Mouse (Mus musculus) thymus, adult 2 months (tissue): Measurements from ENCODE around the gene Atmin. TPM values are rescaled to one million over a fixed set of nuclear protein-coding genes. Genes with fewer than 3 reads are reported as not detected.

Source experiments
- DNase-seq: peaks from one replicate; pipeline ENCODE4 v3.0.0; 2021
- H3K27ac ChIP-seq: fragments of 200-500 bp; 2 replicates; pipeline ENCODE4 v1.5.1; 2012; ENCODE audit warnings: low read length, control low read depth; ENCODE audit not compliant: control insufficient read depth, insufficient read depth
- H3K27me3 ChIP-seq: fragments of 200-500 bp; 2 replicates; pipeline ENCODE4 v1.6.1; 2012; ENCODE audit warnings: mild to moderate bottlenecking, low read length, moderate library complexity, mixed read lengths; ENCODE audit not compliant: control insufficient read depth, insufficient read depth
- H3K36me3 ChIP-seq: fragments of 200-500 bp; 2 replicates; pipeline ENCODE4 v1.6.1; 2012; ENCODE audit warnings: mild to moderate bottlenecking, low read length, moderate library complexity; ENCODE audit not compliant: control insufficient read depth, insufficient read depth
- H3K4me1 ChIP-seq: fragments of 200-500 bp; replicated peaks from 2 replicates; pipeline ENCODE4 v1.6.1; 2012; ENCODE audit warnings: low read length; ENCODE audit not compliant: control insufficient read depth, insufficient read depth
- H3K4me3 ChIP-seq: fragments of 200-500 bp; 2 replicates; pipeline ENCODE4 v1.5.1; 2012; ENCODE audit warnings: mild to moderate bottlenecking, low read length, control low read depth, moderate library complexity; ENCODE audit not compliant: control insufficient read depth, insufficient read depth
- CTCF ChIP-seq: fragments of 200-500 bp; IDR thresholded peaks from 2 replicates; pipeline ENCODE4 v1.5.1; 2012; ENCODE audit warnings: mild to moderate bottlenecking, control low read depth, low read length, moderate library complexity, borderline replicate concordance; ENCODE audit not compliant: control insufficient read depth, poor library complexity, insufficient read depth; ENCODE audit errors: extremely low read depth
- POLR2A ChIP-seq: fragments of 200-500 bp; IDR thresholded peaks from 2 replicates; pipeline ENCODE4 v1.6.1; 2012; ENCODE audit warnings: mild to moderate bottlenecking, low read length, control low read depth, moderate library complexity; ENCODE audit not compliant: control insufficient read depth, poor library complexity, insufficient read depth; ENCODE audit errors: extremely low read depth
- WGBS: fragments of 180-500 bp; shearing (Covaris S2); methylation state at CpG from one replicate; pipeline ENCODE4 v1.1.7; 2018; 5-methylcytosine and 5-hydroxymethylcytosine counted together
- polyA plus RNA-seq: library from polyadenylated mRNA; depleted of rRNA; stranded (reverse); fragments of >200 nt; gene quantifications from 2 replicates; pipeline ENCODE4 v1.2.3, GENCODE M21; 2012; rRNA removed

The Atmin gene
- 20.8 and 28.0 TPM in 2 replicates for polyA plus RNA-seq

- Histone ChIP-seq H3K27ac (no peak within 1 kb of the TSS), H3K27me3 (no peaks in the 10 kb centered on the region), H3K4me3 (peak within 1 kb of the TSS; percentile 87), H3K36me3 (no peaks in the 10 kb centered on the region), H3K4me1 (peaks cover 31% of the 10 kb centered on the region)
- TF ChIP-seq CTCF (peak; percentile 81), POLR2A (peak; percentile 60; the same call in 1 of the 2 replicates)
- 1% methylated on average over 46 of the region's 46 CpGs for WGBS
- peak; percentile 80 for DNase-seq
These were observed at the start of gene Atmin for GRCm38 (mm10) chr8:116943161-116943554. Gene Atmin (plus strand): TSS chr8:116943393.

DNA sequence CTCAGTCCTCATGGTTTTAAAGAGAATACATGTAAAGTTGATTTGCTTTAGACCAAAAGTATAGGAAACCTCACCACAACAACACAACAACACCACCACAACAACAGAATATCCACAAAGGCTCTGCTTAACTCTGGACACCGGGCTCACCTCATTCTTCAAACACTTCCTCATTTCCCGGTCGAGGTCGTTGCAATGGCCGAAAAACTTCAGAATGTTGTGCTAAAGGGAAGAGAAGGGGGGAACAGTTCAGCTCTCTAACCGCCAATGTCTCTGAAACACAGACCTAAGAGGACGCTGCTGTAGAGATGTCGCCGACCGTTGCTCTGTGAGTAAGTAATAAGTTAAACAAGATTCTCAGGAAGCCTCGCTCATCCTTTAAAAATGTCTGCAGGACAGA, 49.3 kb upstream of the Atmin start:
- no peak overlapping the region for H3K4me3 ChIP-seq
- no peak overlapping the region for H3K27ac ChIP-seq
- TF ChIP-seq CTCF (no peak), POLR2A (no peak)
- H3K36me3 ChIP-seq: peaks cover 1% of the 10 kb centered on the region; the same call in 1 of the 2 replicates
- peaks cover 6% of the 10 kb centered on the region for H3K4me1 ChIP-seq
- no peak for DNase-seq
- WGBS: 56% methylated on average over 11 of the region's 11 CpGs
- no peaks in the 10 kb centered on the region for H3K27me3 ChIP-seq

DNA sequence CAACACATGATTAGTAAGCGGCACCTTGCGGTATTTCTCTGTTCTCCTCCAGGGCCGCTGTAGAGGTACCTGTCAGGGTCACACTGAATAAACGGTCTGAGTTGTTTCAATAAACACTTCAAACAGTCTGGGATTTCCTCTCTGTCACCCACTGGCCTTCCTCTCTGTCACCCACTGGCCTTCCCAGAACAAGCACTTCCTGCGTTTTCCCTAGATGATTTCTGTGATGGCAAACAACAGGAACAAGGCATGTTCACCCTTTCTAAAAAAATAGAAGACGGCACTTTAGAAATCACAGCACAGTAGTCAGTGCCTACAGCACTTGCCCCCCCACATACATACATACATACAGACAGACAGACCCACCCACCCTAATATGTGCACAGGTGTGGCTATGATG, 47.7 kb upstream of the Atmin start:
- TF ChIP-seq CTCF (no peak), POLR2A (no peak)
- Histone ChIP-seq H3K4me1 (peaks cover 6% of the 10 kb centered on the region), H3K4me3 (no peak overlapping the region), H3K27ac (no peak overlapping the region), H3K27me3 (no peaks in the 10 kb centered on the region), H3K36me3 (no peaks in the 10 kb centered on the region)
- 96% methylated on average over 6 of the region's 6 CpGs for WGBS
- DNase-seq: no peak

DNA sequence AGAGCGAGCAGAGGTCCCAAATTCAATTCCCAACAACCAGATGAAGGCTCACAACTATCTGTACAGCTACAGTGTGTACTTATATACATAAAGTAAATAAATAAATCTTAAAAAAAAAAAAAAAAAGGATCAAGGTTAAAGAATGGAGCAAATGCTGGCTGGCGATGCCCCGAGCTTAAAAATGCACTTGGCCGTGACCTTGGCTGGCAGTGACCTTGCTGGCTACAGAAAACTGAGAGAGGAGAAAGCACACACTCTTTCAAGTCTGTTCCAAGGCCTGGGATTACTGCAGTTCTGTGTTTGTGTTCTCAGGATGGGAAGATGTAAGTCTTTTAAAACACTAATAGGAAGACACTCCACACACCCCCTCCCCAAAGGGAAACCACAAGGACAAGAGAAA, 38.5 kb upstream of the Atmin start:
- Histone ChIP-seq H3K36me3 (no peaks in the 10 kb centered on the region; the same call in 1 of the 2 replicates), H3K27me3 (no peaks in the 10 kb centered on the region), H3K4me3 (no peak overlapping the region), H3K27ac (no peak overlapping the region), H3K4me1 (peaks cover 17% of the 10 kb centered on the region)
- WGBS: 93% methylated on average over 4 of the region's 4 CpGs
- DNase-seq: no peak
- no peak for TF ChIP-seq CTCF
- no peak for TF ChIP-seq POLR2A

DNA sequence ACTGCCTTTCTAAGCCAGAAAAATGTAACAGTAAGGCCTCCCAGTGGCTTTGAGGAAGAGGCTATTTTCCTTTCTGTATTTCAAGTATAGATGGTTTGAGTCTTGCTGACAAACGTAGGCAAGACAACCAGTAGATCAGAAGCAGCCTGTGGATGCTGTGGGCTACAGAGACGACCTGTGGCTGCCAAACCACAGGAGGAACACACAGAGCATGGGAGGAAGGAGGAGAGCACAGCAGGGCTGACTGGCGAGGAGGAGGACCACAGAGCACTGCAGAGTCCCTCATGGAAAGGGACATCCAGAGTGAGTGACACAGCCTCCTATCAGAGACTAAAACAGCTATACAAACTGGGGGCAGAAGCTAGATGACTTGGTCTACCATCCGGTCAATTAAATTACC, 37.9 kb upstream of the Atmin start:
- TF ChIP-seq POLR2A (no peak), CTCF (no peak)
- Histone ChIP-seq H3K36me3 (peaks cover 1% of the 10 kb centered on the region), H3K27me3 (no peaks in the 10 kb centered on the region), H3K27ac (0 out of 2 replicates have a peak overlapping the region, but pooled peaks have one; percentile 12), H3K4me3 (no peak overlapping the region), H3K4me1 (peaks cover 17% of the 10 kb centered on the region)
- 16% methylated on average over 4 of the region's 4 CpGs for WGBS
- peak; percentile 23 for DNase-seq

DNA sequence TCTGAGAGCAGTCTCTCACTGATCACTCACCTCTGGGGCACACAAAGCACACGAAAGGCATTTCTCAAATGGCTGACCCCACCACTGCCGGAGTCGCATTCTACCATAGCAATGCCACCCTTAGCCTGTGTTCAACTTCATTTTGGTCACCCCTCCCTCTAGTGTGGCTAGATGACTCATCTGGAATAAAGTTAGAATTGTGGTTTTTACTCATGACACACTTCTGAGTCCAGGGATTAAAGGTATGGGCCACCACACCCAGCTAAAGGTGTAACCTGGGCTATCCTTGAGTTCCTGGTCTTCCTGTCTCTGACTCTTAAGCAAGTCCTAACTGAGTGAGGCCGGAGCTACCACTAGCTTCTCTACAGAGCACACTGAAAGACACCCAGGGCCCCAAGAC, 37.4 kb upstream of the Atmin start:
- H3K4me1 ChIP-seq: peaks cover 17% of the 10 kb centered on the region
- 82% methylated on average over 4 of the region's 4 CpGs for WGBS
- DNase-seq: no peak
- 0 out of 2 replicates have a peak overlapping the region, but pooled peaks have one; percentile 3 for H3K27ac ChIP-seq
- no peak for TF ChIP-seq CTCF
- TF ChIP-seq POLR2A: no peak
- H3K27me3 ChIP-seq: no peaks in the 10 kb centered on the region
- peaks cover 5% of the 10 kb centered on the region for H3K36me3 ChIP-seq
- no peak overlapping the region for H3K4me3 ChIP-seq

DNA sequence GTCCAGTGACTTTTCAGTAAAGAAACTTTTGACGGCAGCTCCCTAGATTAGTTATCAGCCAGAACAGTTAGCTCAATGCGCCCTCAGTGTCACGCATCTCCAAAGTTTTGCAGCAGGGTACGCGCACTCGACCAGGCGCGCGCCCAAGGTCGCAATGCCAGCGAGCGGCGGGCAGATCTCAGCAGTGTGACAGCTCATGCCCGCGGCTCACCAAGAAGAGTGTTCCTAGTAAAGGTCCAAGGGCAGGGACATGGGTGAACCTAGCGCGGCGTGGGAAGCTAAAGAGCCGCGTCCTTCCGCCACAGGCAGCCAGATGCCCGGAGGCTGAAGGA, 22.2 kb upstream of the Atmin start:
- H3K4me3 ChIP-seq: peak overlapping the region; percentile 77

More for the DNA sequence above, 22.2 kb upstream of the Atmin start:
- TF ChIP-seq POLR2A: no peak
- no peak for TF ChIP-seq CTCF
- no peaks in the 10 kb centered on the region; the same call in 1 of the 2 replicates for H3K36me3 ChIP-seq
- peak; percentile 61 for DNase-seq
- WGBS: under 1% methylated on average over 22 of the region's 22 CpGs
- H3K27me3 ChIP-seq: no peaks in the 10 kb centered on the region
- H3K4me1 ChIP-seq: peaks cover 18% of the 10 kb centered on the region
- peak overlapping the region; percentile 42 for H3K27ac ChIP-seq
